Mouse (Mus musculus): ENCODE results near the gene Igf2bp3. TPM values are rescaled to one million over a fixed set of nuclear protein-coding genes. Genes with fewer than 3 reads are reported as not detected.

Igf2bp3 gene
- polyA plus RNA-seq, 1 experiment from 2014 or later, result 96.8 TPM

GRCm38 (mm10) chr6:49236331-49236730 is 21.6 kb upstream of the Igf2bp3 start:
- H3K36me3 ChIP-seq, result no peaks in the 10 kb centered on the region
- H3K9me3 ChIP-seq, result no peaks in the 10 kb centered on the region
- H3K27me3 ChIP-seq (replicated peaks), result no peaks in the 10 kb centered on the region
- no peaks in the 10 kb centered on the region for H3K4me1 ChIP-seq (replicated peaks)
- ATAC-seq, result peak; percentile 100
- H3K27ac ChIP-seq, result no peak overlapping the region
- H3K9ac ChIP-seq, result no peak overlapping the region
- WGBS, result 62% methylated on average over 9 of the region's 9 CpGs
- no peak overlapping the region for H3K4me3 ChIP-seq (replicated peaks)
- H3K4me2 ChIP-seq (replicated peaks), result no peak overlapping the region

- Histone ChIP-seq H3K4me2 (replicated peaks) (no peak overlapping the region), H3K9me3 (no peaks in the 10 kb centered on the region), H3K4me1 (replicated peaks) (no peaks in the 10 kb centered on the region), H3K27me3 (replicated peaks) (no peaks in the 10 kb centered on the region), H3K36me3 (no peaks in the 10 kb centered on the region), H3K9ac (no peak overlapping the region), H3K27ac (no peak overlapping the region), H3K4me3 (replicated peaks) (no peak overlapping the region)
- no peak for ATAC-seq
- 58% methylated on average over 4 of the region's 4 CpGs for WGBS
Observed at GRCm38 (mm10) chr6:49233356-49233755, 18.6 kb upstream of the Igf2bp3 start.

- H3K27me3 ChIP-seq (replicated peaks), result no peaks in the 10 kb centered on the region
- H3K4me2 ChIP-seq (replicated peaks), result no peak overlapping the region
- H3K4me1 ChIP-seq (replicated peaks), result peaks cover 3% of the 10 kb centered on the region; the same call in 1 of the 2 replicates
- no peak overlapping the region for H3K27ac ChIP-seq
- no peak overlapping the region for H3K4me3 ChIP-seq (replicated peaks)
- WGBS, result 11% methylated on average over 7 of the region's 7 CpGs
- no peak overlapping the region for H3K9ac ChIP-seq
- no peaks in the 10 kb centered on the region for H3K9me3 ChIP-seq
- ATAC-seq, result 0 out of 2 replicates have a peak, but pooled peaks have one; percentile 24
- H3K36me3 ChIP-seq, result no peaks in the 10 kb centered on the region
Observed at GRCm38 (mm10) chr6:49228126-49228679, 13.4 kb upstream of the Igf2bp3 start.

GRCm38 (mm10) chr6:49227184-49227735 is 12.5 kb upstream of the Igf2bp3 start:
- 0 out of 2 replicates have a peak, but pooled peaks have one; percentile 37 for ATAC-seq
- Histone ChIP-seq H3K36me3 (no peaks in the 10 kb centered on the region), H3K27me3 (replicated peaks) (no peaks in the 10 kb centered on the region), H3K4me2 (replicated peaks) (peak overlapping the region; percentile 45), H3K4me1 (replicated peaks) (peaks cover 3% of the 10 kb centered on the region; the same call in 1 of the 2 replicates), H3K9me3 (no peaks in the 10 kb centered on the region), H3K9ac (no peak overlapping the region), H3K4me3 (replicated peaks) (no peak overlapping the region), H3K27ac (no peak overlapping the region)
- 6% methylated on average over 15 of the region's 15 CpGs for WGBS

- H3K27ac ChIP-seq, result peak overlapping the region; percentile 33
- 46% methylated on average over 3 of the region's 3 CpGs for WGBS
- peak overlapping the region; percentile 3; the same call in 1 of the 2 replicates for H3K4me2 ChIP-seq (replicated peaks)
- peaks cover 3% of the 10 kb centered on the region; the same call in 1 of the 2 replicates for H3K4me1 ChIP-seq (replicated peaks)
- H3K36me3 ChIP-seq, result no peaks in the 10 kb centered on the region
- H3K9me3 ChIP-seq, result no peaks in the 10 kb centered on the region
- no peak overlapping the region for H3K4me3 ChIP-seq (replicated peaks)
- no peak; the same call in 1 of the 2 replicates for ATAC-seq
- H3K9ac ChIP-seq, result no peak overlapping the region
- H3K27me3 ChIP-seq (replicated peaks), result no peaks in the 10 kb centered on the region
Observed at GRCm38 (mm10) chr6:49225728-49226123, 11.0 kb upstream of the Igf2bp3 start.

GRCm38 (mm10) chr6:49224923-49225727 is 10.4 kb upstream of the Igf2bp3 start:
- peak; percentile 89 for ATAC-seq
- no peak overlapping the region for H3K9ac ChIP-seq

GRCm38 (mm10) chr6:49221906-49222305 is 7.1 kb upstream of the Igf2bp3 start:
- 4% methylated on average over 7 of the region's 7 CpGs for WGBS
- peaks cover 7% of the 10 kb centered on the region for H3K4me1 ChIP-seq (replicated peaks)
- H3K4me3 ChIP-seq (replicated peaks), result 0 out of 2 replicates have a peak overlapping the region, but pooled peaks have one; percentile 3
- H3K27ac ChIP-seq, result peak overlapping the region; percentile 54; the same call in 1 of the 2 replicates
- ATAC-seq, result no peak
- no peak overlapping the region for H3K9ac ChIP-seq
- H3K36me3 ChIP-seq, result no peaks in the 10 kb centered on the region
- no peaks in the 10 kb centered on the region for H3K27me3 ChIP-seq (replicated peaks)
- H3K4me2 ChIP-seq (replicated peaks), result peak overlapping the region; percentile 46
- H3K9me3 ChIP-seq, result no peaks in the 10 kb centered on the region

More at GRCm38 (mm10) chr6:49224923-49225727, 10.4 kb upstream of the Igf2bp3 start:
- Histone ChIP-seq H3K4me3 (replicated peaks) (no peak overlapping the region), H3K27me3 (replicated peaks) (no peaks in the 10 kb centered on the region), H3K4me1 (replicated peaks) (peaks cover 3% of the 10 kb centered on the region), H3K36me3 (no peaks in the 10 kb centered on the region), H3K9me3 (no peaks in the 10 kb centered on the region), H3K4me2 (replicated peaks) (peak overlapping the region; percentile 3; the same call in 1 of the 2 replicates), H3K27ac (peak overlapping the region; percentile 52)
- 22% methylated on average over 11 of the region's 11 CpGs for WGBS

- Histone ChIP-seq H3K27me3 (replicated peaks) (no peaks in the 10 kb centered on the region), H3K9ac (peak overlapping the region; percentile 32; the same call in 1 of the 2 replicates)
Observed at GRCm38 (mm10) chr6:49219920-49220604, 5.3 kb upstream of the Igf2bp3 start.

GRCm38 (mm10) chr6:49219001-49219560 is 4.3 kb upstream of the Igf2bp3 start:
- Histone ChIP-seq H3K4me2 (replicated peaks) (no peak overlapping the region), H3K9ac (no peak overlapping the region), H3K27ac (no peak overlapping the region), H3K4me3 (replicated peaks) (no peak overlapping the region), H3K9me3 (no peaks in the 10 kb centered on the region), H3K4me1 (replicated peaks) (peaks cover 4% of the 10 kb centered on the region), H3K36me3 (no peaks in the 10 kb centered on the region), H3K27me3 (replicated peaks) (no peaks in the 10 kb centered on the region)
- 26% methylated on average over 4 of the region's 4 CpGs for WGBS
- no peak for ATAC-seq

More at GRCm38 (mm10) chr6:49219920-49220604, 5.3 kb upstream of the Igf2bp3 start:
- WGBS, result 8% methylated on average over 16 of the region's 16 CpGs
- Histone ChIP-seq H3K36me3 (no peaks in the 10 kb centered on the region), H3K27ac (peak overlapping the region; percentile 45; the same call in 1 of the 2 replicates), H3K4me2 (replicated peaks) (peak overlapping the region; percentile 63), H3K4me1 (replicated peaks) (peaks cover 7% of the 10 kb centered on the region), H3K4me3 (replicated peaks) (peak overlapping the region; percentile 31), H3K9me3 (no peaks in the 10 kb centered on the region)
- no peak for ATAC-seq

- Histone ChIP-seq H3K9ac (no peak overlapping the region; the same call in 1 of the 2 replicates), H3K4me3 (replicated peaks) (peak overlapping the region; percentile 55), H3K9me3 (no peaks in the 10 kb centered on the region), H3K27me3 (replicated peaks) (no peaks in the 10 kb centered on the region), H3K4me2 (replicated peaks) (peak overlapping the region; percentile 66), H3K27ac (no peak overlapping the region), H3K4me1 (replicated peaks) (peaks cover 4% of the 10 kb centered on the region), H3K36me3 (no peaks in the 10 kb centered on the region)
- no peak for ATAC-seq
- under 1% methylated on average over 31 of the region's 31 CpGs for WGBS
Observed at GRCm38 (mm10) chr6:49218275-49218802, 3.6 kb upstream of the Igf2bp3 start.

GRCm38 (mm10) chr6:49217581-49218274 is 3.0 kb upstream of the Igf2bp3 start:
- peak overlapping the region; percentile 66 for H3K4me2 ChIP-seq (replicated peaks)
- H3K9me3 ChIP-seq, result no peaks in the 10 kb centered on the region
- peak overlapping the region; percentile 55 for H3K4me3 ChIP-seq (replicated peaks)
- H3K4me1 ChIP-seq (replicated peaks), result peaks cover 6% of the 10 kb centered on the region
- H3K27ac ChIP-seq, result peak overlapping the region; percentile 97
- H3K9ac ChIP-seq, result peak overlapping the region; percentile 65
- no peaks in the 10 kb centered on the region for H3K36me3 ChIP-seq
- WGBS, result under 1% methylated on average over 56 of the region's 56 CpGs
- ATAC-seq, result peak; percentile 91
- no peaks in the 10 kb centered on the region for H3K27me3 ChIP-seq (replicated peaks)

All from intestine, embryonic 15.5 days (tissue).